Mouse (Mus musculus): Measurements from ENCODE around the gene Rbpms2. TPM values are rescaled to one million over a fixed set of nuclear protein-coding genes. Genes with fewer than 3 reads are reported as not detected.

The Rbpms2 gene
- polyA plus RNA-seq (2015; fragmentation: Nextera tagmentation; extraction: Ambion mirVana) = 3.1 and 4.9 TPM in 2 replicates

GRCm38 (mm10) chr9:65629025-65629766 is at the start of gene Rbpms2:
Gene Rbpms2, plus strand, starts transcription at chr9:65629648.
- no peak for ATAC-seq (ENCODE audit: low FRiP score)
- Histone ChIP-seq H3K36me3 (no peaks in the 10 kb centered on the region), H3K4me1 (peaks cover 25% of the 10 kb centered on the region), H3K27ac (replicated peaks) (peak within 1 kb of the TSS; percentile 28; the same call in 1 of the 2 replicates), H3K4me2 (peak within 1 kb of the TSS; percentile 93), H3K9me3 (replicated peaks) (no peaks in the 10 kb centered on the region), H3K9ac (replicated peaks) (peak within 1 kb of the TSS; percentile 51), H3K27me3 (replicated peaks) (peaks cover 48% of the 10 kb centered on the region), H3K4me3 (replicated peaks) (peak within 1 kb of the TSS; percentile 56)
- WGBS = 1% methylated on average over 37 of the region's 40 CpGs

GRCm38 (mm10) chr9:65579781-65580371 is 49.6 kb upstream of the Rbpms2 start, which contains the start of gene Plekho2:
Gene Plekho2, minus strand, starts transcription at chr9:65580040.
- Histone ChIP-seq H3K4me1 (peaks cover 34% of the 10 kb centered on the region), H3K4me3 (replicated peaks) (peak within 1 kb of the TSS; percentile 54), H3K27me3 (replicated peaks) (no peaks in the 10 kb centered on the region), H3K36me3 (no peaks in the 10 kb centered on the region), H3K9ac (replicated peaks) (peak within 1 kb of the TSS; percentile 51), H3K4me2 (peak within 1 kb of the TSS; percentile 76), H3K27ac (replicated peaks) (peak within 1 kb of the TSS; percentile 76), H3K9me3 (replicated peaks) (no peaks in the 10 kb centered on the region)
- under 1% methylated on average over 42 of the region's 45 CpGs for WGBS
- peak; percentile 92 for ATAC-seq (ENCODE audit: low FRiP score)

- Histone ChIP-seq H3K4me2 (peak overlapping the region; percentile 76), H3K4me3 (replicated peaks) (peak overlapping the region; percentile 54), H3K27ac (replicated peaks) (peak overlapping the region; percentile 76), H3K9ac (replicated peaks) (peak overlapping the region; percentile 38), H3K36me3 (no peaks in the 10 kb centered on the region), H3K4me1 (peaks cover 32% of the 10 kb centered on the region), H3K27me3 (replicated peaks) (no peaks in the 10 kb centered on the region), H3K9me3 (replicated peaks) (no peaks in the 10 kb centered on the region)
- peak; percentile 77 for ATAC-seq (ENCODE audit: low FRiP score)
- 5% methylated on average over 19 of the region's 29 CpGs for whole genome bisulfite sequencing
Measured at GRCm38 (mm10) chr9:65580401-65581256, 48.8 kb upstream of the Rbpms2 start.

- H3K36me3 ChIP-seq = no peaks in the 10 kb centered on the region
- H3K27ac ChIP-seq (replicated peaks) = no peak overlapping the region
- 0 out of 2 replicates have a peak, but pooled peaks cover 4% of the 10 kb centered on the region for H3K27me3 ChIP-seq (replicated peaks)
- 38% methylated on average over 8 of the region's 8 CpGs for WGBS
- no peak overlapping the region for H3K4me3 ChIP-seq (replicated peaks)
- no peak overlapping the region for H3K9ac ChIP-seq (replicated peaks)
- no peak overlapping the region for H3K4me2 ChIP-seq
- peaks cover 33% of the 10 kb centered on the region for H3K4me1 ChIP-seq
- H3K9me3 ChIP-seq (replicated peaks) = no peaks in the 10 kb centered on the region
- no peak for ATAC-seq (ENCODE audit: low FRiP score)
Measured at GRCm38 (mm10) chr9:65583045-65583444, 46.4 kb upstream of the Rbpms2 start.

GRCm38 (mm10) chr9:65586406-65587269 is 42.8 kb upstream of the Rbpms2 start, which contains the start of gene Pif1:
Gene Pif1, plus strand, starts transcription at chr9:65587160.
- 9% methylated on average over 28 of the region's 28 CpGs for WGBS
- no peaks in the 10 kb centered on the region for H3K36me3 ChIP-seq
- peak within 1 kb of the TSS; percentile 50 for H3K4me3 ChIP-seq (replicated peaks)
- H3K4me2 ChIP-seq = peak within 1 kb of the TSS; percentile 99
- H3K9ac ChIP-seq (replicated peaks) = peak within 1 kb of the TSS; percentile 43
- H3K4me1 ChIP-seq = peaks cover 27% of the 10 kb centered on the region
- H3K9me3 ChIP-seq (replicated peaks) = no peaks in the 10 kb centered on the region
- peak; percentile 83 for ATAC-seq (ENCODE audit: low FRiP score)
- peaks cover 10% of the 10 kb centered on the region for H3K27me3 ChIP-seq (replicated peaks)
- H3K27ac ChIP-seq (replicated peaks) = no peak within 1 kb of the TSS

GRCm38 (mm10) chr9:65587270-65587572 is 42.2 kb upstream of the Rbpms2 start:
- no peak for ATAC-seq (ENCODE audit: low FRiP score)
- H3K9ac ChIP-seq (replicated peaks) = peak overlapping the region; percentile 43

GRCm38 (mm10) chr9:65587573-65588358 is 41.7 kb upstream of the Rbpms2 start:
- H3K4me1 ChIP-seq = peaks cover 27% of the 10 kb centered on the region
- peak overlapping the region; percentile 99 for H3K4me2 ChIP-seq
- no peaks in the 10 kb centered on the region for H3K9me3 ChIP-seq (replicated peaks)
- under 1% methylated on average over 64 of the region's 64 CpGs for WGBS
- no peaks in the 10 kb centered on the region for H3K36me3 ChIP-seq
- H3K27ac ChIP-seq (replicated peaks) = no peak overlapping the region
- H3K27me3 ChIP-seq (replicated peaks) = peaks cover 10% of the 10 kb centered on the region
- peak overlapping the region; percentile 50 for H3K4me3 ChIP-seq (replicated peaks)
- peak; percentile 50; the same call in 1 of the 2 replicates for ATAC-seq (ENCODE audit: low FRiP score)
- peak overlapping the region; percentile 43 for H3K9ac ChIP-seq (replicated peaks)

More at GRCm38 (mm10) chr9:65587270-65587572, 42.2 kb upstream of the Rbpms2 start:
- no peak overlapping the region for H3K27ac ChIP-seq (replicated peaks)
- 0% methylated on average over 6 of the region's 6 CpGs for WGBS
- H3K4me2 ChIP-seq = peak overlapping the region; percentile 99
- H3K36me3 ChIP-seq = no peaks in the 10 kb centered on the region
- peak overlapping the region; percentile 50 for H3K4me3 ChIP-seq (replicated peaks)
- H3K9me3 ChIP-seq (replicated peaks) = no peaks in the 10 kb centered on the region
- H3K27me3 ChIP-seq (replicated peaks) = peaks cover 10% of the 10 kb centered on the region
- H3K4me1 ChIP-seq = peaks cover 27% of the 10 kb centered on the region

GRCm38 (mm10) chr9:65589091-65589490 is 40.4 kb upstream of the Rbpms2 start:
- Histone ChIP-seq H3K36me3 (no peaks in the 10 kb centered on the region), H3K4me2 (peak overlapping the region; percentile 99), H3K27ac (replicated peaks) (no peak overlapping the region), H3K9ac (replicated peaks) (no peak overlapping the region), H3K27me3 (replicated peaks) (peaks cover 10% of the 10 kb centered on the region), H3K9me3 (replicated peaks) (no peaks in the 10 kb centered on the region), H3K4me3 (replicated peaks) (no peak overlapping the region), H3K4me1 (peaks cover 27% of the 10 kb centered on the region)
- 86% methylated on average over 3 of the region's 3 CpGs for WGBS
- ATAC-seq (ENCODE audit: low FRiP score) = no peak

- Histone ChIP-seq H3K4me2 (no peak overlapping the region), H3K4me1 (peaks cover 15% of the 10 kb centered on the region), H3K4me3 (replicated peaks) (no peak overlapping the region), H3K27ac (replicated peaks) (no peak overlapping the region), H3K27me3 (replicated peaks) (peaks cover 8% of the 10 kb centered on the region), H3K9ac (replicated peaks) (no peak overlapping the region), H3K36me3 (no peaks in the 10 kb centered on the region), H3K9me3 (replicated peaks) (no peaks in the 10 kb centered on the region)
- ATAC-seq (ENCODE audit: low FRiP score) = no peak
- 93% methylated on average over 3 of the region's 3 CpGs for WGBS
Measured at GRCm38 (mm10) chr9:65592721-65593120, 36.7 kb upstream of the Rbpms2 start.

GRCm38 (mm10) chr9:65593596-65593995 is 35.9 kb upstream of the Rbpms2 start:
- no peaks in the 10 kb centered on the region for H3K36me3 ChIP-seq
- H3K27me3 ChIP-seq (replicated peaks) = peaks cover 6% of the 10 kb centered on the region
- peaks cover 7% of the 10 kb centered on the region for H3K4me1 ChIP-seq
- H3K27ac ChIP-seq (replicated peaks) = no peak overlapping the region
- 86% methylated on average over 9 of the region's 9 CpGs for WGBS
- ATAC-seq (ENCODE audit: low FRiP score) = no peak
- H3K9me3 ChIP-seq (replicated peaks) = no peaks in the 10 kb centered on the region
- no peak overlapping the region for H3K4me3 ChIP-seq (replicated peaks)
- H3K4me2 ChIP-seq = no peak overlapping the region
- no peak overlapping the region for H3K9ac ChIP-seq (replicated peaks)
